Mouse (Mus musculus) MN1 (cell line): Measurements from ENCODE around the gene Akap6.

Experiments
- DNase-seq: peaks from one replicate; pipeline ENCODE4 v3.0.0-alpha.2; 2016; ENCODE audit warnings: low spot score

The Akap6 gene

DNA sequence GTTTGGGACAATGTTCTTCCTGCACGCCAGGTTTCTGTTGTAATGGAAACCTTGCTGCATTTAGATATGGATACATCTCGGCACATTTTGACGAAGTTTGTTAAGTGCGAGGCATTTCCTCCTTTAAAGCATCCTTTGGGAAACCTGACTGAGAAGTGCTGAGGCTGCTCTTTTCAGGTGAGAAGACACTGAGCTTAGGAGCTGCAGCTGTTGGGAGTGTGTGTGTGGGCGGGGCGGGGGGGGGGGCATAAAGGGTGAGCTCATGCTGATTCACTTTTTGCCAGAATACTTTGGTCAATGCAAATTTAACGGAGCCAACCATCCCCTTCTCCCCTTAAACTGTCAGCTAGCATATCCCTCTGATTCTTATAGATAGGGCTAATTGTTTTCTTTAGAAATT is 81.9 kb downstream of the Akap6 start:
- no peak for DNase-seq

DNA sequence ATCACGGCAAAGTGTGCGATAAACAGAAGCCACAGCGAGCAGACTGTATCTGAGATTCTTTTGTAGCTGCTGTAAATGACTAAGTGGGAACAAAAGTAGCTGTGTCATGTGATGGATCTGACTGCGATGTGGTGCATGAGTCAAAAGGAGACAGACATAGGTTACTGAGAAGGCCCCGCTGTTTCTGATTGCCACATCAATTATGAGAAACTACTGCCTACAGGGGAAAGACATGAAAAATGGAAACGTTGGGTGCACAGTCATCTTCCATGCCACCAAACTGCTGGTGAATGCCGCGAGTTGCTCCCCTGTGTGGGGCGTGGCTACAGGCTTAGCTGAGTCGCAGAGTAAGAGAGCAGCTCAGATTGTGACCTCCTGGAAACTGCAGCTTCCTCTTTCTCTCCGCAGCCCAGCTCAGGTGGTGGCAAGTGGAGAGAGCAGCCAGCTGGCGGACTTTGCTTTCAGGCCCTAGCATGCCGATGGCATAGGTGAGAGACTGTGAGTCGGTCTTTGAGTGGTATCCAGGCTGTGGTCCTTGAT is 83.8 kb downstream of the Akap6 start:
- DNase-seq, result peak; percentile 46

- no peak for DNase-seq
These were observed 86.0 kb downstream of the Akap6 start for GRCm38 (mm10) chr12:52785217-52785616.

DNA sequence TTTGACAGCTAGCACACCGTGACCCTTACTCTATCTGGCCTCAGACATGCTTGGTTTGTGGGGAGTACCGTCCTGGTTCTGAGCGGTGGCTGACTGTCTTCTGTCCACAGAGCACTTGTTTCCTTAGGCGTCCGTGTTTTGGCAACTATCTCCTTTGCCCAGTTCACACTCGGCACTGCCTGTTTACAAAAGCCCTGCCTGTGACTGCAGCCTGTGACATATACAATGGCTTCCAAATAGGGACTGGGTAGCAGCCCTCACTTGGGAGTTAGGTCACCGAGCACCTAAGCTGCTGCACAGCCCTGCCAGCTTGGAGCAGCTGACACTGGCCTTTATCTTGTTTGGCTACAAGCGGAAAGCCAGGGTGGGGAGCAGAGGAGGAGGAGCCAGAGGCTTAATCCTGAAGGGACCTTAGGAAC is 91.2 kb downstream of the Akap6 start:
- DNase-seq, result no peak

DNA sequence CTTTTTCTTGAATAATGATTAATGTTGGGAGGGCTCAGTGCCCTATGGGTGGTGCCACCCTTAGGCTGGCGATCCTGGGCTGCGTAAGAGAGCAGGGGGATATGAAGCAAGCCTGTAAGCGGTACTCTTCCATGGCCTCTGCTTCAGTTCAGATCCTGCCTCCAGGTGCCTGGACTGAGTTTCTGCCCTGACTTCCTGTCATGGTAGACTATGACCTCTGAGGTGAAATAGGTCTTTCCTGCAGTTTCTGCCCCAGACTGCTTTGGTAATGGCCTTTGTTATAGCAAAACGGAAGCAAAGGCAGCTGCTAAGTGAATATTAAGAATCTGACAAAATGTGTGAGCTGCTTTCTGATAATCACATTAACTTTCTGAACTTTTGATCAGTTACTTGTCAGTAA is 94.9 kb downstream of the Akap6 start:
- no peak for DNase-seq

- no peak for DNase-seq
These were observed 96.6 kb downstream of the Akap6 start for GRCm38 (mm10) chr12:52795551-52796470.

GRCm38 (mm10) chr12:52796471-52796795 is 97.2 kb downstream of the Akap6 start:
- DNase-seq, result no peak

DNA sequence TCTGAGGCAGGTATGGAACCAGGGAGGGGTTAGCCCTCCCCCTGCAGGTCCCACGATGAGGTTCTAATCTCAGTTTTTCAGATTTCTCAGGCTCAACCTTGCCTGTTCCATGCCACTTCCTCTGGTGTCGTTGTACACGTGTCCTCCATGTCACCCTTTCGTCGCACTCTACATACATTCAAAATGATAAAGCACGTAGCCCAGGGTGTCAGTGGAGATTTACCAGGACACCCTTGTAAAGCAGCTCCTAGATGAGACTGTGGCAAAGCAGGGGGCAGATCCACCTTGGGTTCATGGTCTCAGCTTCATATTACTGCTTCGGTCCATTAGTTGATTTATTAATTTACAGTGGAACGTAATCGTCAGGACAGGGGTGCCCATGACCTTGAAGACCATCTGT is 100.5 kb downstream of the Akap6 start:
- DNase-seq, result no peak

GRCm38 (mm10) chr12:52806273-52806672 is 107.1 kb downstream of the Akap6 start:
- no peak for DNase-seq

GRCm38 (mm10) chr12:52818588-52818987 is 119.4 kb downstream of the Akap6 start:
- peak; percentile 72 for DNase-seq

DNA sequence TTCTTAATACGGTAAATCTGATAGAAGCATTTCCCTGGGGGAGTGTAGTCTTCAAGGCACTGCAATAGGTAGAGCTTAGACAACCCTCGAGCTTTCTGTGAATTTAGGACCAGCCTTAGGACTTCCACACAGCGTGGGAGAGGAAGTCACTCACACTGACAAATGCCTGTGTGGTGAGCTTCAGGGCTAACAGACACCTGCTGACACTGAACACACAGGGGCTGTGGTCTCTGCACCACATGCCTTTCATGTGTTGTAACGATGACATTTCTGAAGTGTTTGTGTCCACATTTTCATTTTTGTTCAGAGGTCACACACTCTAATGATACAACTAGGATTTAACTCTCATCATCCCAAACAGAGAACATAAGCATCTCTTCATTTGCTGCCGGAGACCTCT is 125.6 kb downstream of the Akap6 start:
- DNase-seq, result no peak

- DNase-seq, result no peak
These were observed 130.0 kb downstream of the Akap6 start for GRCm38 (mm10) chr12:52828944-52829736.

DNA sequence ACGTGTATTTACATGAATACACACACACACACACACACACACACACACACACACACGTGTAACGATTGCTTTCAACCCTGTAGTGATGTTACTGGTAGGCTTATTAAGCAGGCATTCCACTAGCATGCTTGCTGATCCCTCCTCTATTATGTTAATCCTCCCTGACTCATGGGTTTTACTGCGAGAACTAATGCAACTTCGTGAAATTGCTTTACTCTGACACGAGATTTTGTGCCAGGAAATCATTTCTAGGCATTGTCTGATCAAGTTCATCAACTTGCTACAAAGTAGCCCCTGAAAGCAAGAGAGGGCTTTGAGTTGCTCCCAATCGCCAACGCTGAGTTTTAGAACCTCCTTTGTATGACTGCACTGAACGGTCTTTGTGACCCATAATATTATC is 132.6 kb downstream of the Akap6 start:
- DNase-seq, result no peak

GRCm38 (mm10) chr12:52832230-52832629 is 133.0 kb downstream of the Akap6 start:
- peak; percentile 83 for DNase-seq

DNA sequence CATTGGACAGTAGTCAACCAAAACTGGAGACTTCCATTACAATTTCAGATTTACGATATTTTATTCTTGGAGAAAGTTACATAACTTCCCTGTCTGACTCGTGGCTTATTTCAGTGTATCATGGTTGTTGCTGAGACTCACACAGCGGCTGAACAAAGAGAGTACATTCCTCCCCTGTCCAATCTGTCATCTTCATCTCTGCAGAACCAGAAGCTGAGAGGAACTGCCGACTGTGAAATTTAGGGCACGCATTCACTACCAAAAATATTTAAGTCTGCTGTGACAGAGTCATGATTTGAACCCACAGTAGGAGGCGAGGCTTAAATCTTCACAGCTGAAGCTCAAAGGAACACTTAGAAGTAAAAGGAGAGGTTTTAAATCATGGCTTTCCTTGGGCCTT is 134.0 kb downstream of the Akap6 start:
- no peak for DNase-seq

GRCm38 (mm10) chr12:52834074-52834473 is 134.9 kb downstream of the Akap6 start:
- DNase-seq, result no peak

DNA sequence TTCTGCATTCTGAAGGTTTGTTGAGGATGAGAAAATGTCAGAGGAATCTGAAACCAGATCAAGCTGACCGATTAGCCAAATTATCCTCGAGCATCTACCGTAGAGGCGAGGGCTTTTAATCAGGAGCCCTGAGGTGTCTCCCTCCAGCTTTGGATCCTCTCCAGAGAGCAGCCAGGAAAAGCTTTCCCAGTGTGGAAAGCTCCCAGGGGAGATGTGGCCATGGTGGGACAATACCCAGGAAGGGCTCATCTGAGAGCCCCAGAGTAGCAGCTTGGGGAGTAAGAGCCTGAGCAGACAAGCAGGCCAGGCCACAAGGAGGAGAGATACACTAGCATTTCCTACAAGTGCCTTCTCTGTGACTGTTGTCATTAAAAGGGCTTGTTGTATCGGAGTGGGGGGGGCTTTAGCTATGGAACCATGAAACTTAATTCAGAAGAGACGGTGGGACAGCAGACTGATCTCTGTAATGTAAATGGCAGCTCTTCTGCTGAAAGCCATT is 135.6 kb downstream of the Akap6 start:
- DNase-seq, result no peak

DNA sequence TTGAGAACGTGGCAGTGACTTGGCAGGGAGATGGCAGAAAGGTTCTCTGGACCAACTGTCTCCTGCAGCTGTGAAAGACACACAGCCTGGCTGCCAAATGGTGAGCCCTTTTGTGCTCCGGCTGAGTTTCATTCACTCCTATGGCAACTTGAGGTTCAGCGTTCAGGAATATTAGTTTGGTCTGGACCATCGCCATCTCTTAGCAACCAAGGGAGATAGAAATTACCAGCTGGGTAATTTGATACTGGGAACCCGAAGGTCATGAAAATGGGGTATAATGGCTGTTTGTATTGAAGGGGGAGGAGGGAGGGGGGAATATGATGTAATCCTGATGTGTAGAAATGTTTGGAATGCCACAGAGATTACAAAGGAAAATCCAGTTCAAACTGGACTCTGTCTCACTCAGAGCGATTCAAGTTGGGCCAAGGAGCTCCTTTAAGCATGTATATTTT is 136.1 kb downstream of the Akap6 start:
- DNase-seq, result peak; percentile 16

GRCm38 (mm10) chr12:52835914-52836546 is 136.8 kb downstream of the Akap6 start:
- peak; percentile 70 for DNase-seq

- DNase-seq, result no peak
These were observed 146.8 kb downstream of the Akap6 start for GRCm38 (mm10) chr12:52845982-52846381.

DNA sequence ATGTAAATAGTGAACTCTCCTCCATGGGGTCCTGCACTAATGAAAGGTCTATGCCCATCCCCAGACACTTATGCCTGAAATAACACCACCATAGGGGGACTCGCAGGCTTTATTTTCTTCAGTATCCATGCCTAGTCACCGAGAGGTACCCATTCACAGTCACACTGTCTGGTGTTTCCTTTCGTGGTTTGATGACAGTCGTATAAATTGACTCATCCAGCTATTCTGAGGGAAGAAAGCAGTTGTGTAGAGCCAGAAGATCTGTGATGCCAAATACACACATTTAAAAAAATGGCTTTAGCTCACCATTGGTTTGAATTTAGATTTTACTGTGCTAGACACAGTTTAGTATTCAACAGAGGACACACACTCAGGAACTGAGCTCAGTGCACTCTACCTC is 147.8 kb downstream of the Akap6 start:
- DNase-seq, result no peak

- DNase-seq, result no peak
These were observed 148.8 kb downstream of the Akap6 start for GRCm38 (mm10) chr12:52847830-52848518.
